Mouse (Mus musculus) lung, postnatal 10 days (tissue): ENCODE results near the gene Mrpl53.

Source experiments
- DNase-seq: peaks from one replicate; pipeline ENCODE4 v3.0.0; 2021

Mrpl53 gene

GRCm38 (mm10) chr6:83122961-83123360, 14.1 kb downstream of the Mrpl53 start:
- no peak for DNase-seq

- DNase-seq = peak; percentile 96
Observed at GRCm38 (mm10) chr6:83124851-83125312, 16.0 kb downstream of the Mrpl53 start.

- no peak for DNase-seq
Observed at GRCm38 (mm10) chr6:83125331-83125730, 16.5 kb downstream of the Mrpl53 start, which contains the start of gene Ino80b. Ino80b (minus strand) TSS chr6:83125431.

- DNase-seq = no peak
Observed at GRCm38 (mm10) chr6:83127419-83127818, 18.6 kb downstream of the Mrpl53 start.

- peak; percentile 46 for DNase-seq
Observed at GRCm38 (mm10) chr6:83131469-83132034, 22.7 kb downstream of the Mrpl53 start.

GRCm38 (mm10) chr6:83132176-83132919, 23.5 kb downstream of the Mrpl53 start:
- no peak for DNase-seq

- no peak for DNase-seq
Observed at GRCm38 (mm10) chr6:83134226-83134625, 25.4 kb downstream of the Mrpl53 start.

- DNase-seq = no peak
Observed at GRCm38 (mm10) chr6:83134951-83135513, 26.2 kb downstream of the Mrpl53 start, which contains the start of gene Rtkn. Rtkn (plus strand) TSS chr6:83135463.

- DNase-seq = peak; percentile 74
Observed at GRCm38 (mm10) chr6:83135571-83136161, 26.8 kb downstream of the Mrpl53 start.

GRCm38 (mm10) chr6:83136291-83136880, 27.5 kb downstream of the Mrpl53 start:
- no peak for DNase-seq

GRCm38 (mm10) chr6:83136881-83137575, 28.2 kb downstream of the Mrpl53 start:
- peak; percentile 87 for DNase-seq

GRCm38 (mm10) chr6:83137576-83137950, 28.7 kb downstream of the Mrpl53 start:
- DNase-seq = peak; percentile 97

GRCm38 (mm10) chr6:83138056-83138455, 29.2 kb downstream of the Mrpl53 start:
- DNase-seq = peak; percentile 62

GRCm38 (mm10) chr6:83140044-83140443, 31.2 kb downstream of the Mrpl53 start:
- no peak for DNase-seq

GRCm38 (mm10) chr6:83141636-83142035, 32.8 kb downstream of the Mrpl53 start:
- DNase-seq = peak; percentile 46

GRCm38 (mm10) chr6:83142211-83142731, 33.4 kb downstream of the Mrpl53 start:
- DNase-seq = no peak

- DNase-seq = no peak
Observed at GRCm38 (mm10) chr6:83142886-83143285, 34.0 kb downstream of the Mrpl53 start.

GRCm38 (mm10) chr6:83145209-83145608, 36.4 kb downstream of the Mrpl53 start:
- DNase-seq = no peak

GRCm38 (mm10) chr6:83145805-83146204, 37.0 kb downstream of the Mrpl53 start:
- no peak for DNase-seq

GRCm38 (mm10) chr6:83147280-83147679, 38.4 kb downstream of the Mrpl53 start:
- no peak for DNase-seq

GRCm38 (mm10) chr6:83151721-83152120, 42.9 kb downstream of the Mrpl53 start:
- DNase-seq = no peak

GRCm38 (mm10) chr6:83153038-83153437, 44.2 kb downstream of the Mrpl53 start:
- no peak for DNase-seq
